23 mouse cellular contexts compared by ENCODE assay signal in the genomic region with DNA sequence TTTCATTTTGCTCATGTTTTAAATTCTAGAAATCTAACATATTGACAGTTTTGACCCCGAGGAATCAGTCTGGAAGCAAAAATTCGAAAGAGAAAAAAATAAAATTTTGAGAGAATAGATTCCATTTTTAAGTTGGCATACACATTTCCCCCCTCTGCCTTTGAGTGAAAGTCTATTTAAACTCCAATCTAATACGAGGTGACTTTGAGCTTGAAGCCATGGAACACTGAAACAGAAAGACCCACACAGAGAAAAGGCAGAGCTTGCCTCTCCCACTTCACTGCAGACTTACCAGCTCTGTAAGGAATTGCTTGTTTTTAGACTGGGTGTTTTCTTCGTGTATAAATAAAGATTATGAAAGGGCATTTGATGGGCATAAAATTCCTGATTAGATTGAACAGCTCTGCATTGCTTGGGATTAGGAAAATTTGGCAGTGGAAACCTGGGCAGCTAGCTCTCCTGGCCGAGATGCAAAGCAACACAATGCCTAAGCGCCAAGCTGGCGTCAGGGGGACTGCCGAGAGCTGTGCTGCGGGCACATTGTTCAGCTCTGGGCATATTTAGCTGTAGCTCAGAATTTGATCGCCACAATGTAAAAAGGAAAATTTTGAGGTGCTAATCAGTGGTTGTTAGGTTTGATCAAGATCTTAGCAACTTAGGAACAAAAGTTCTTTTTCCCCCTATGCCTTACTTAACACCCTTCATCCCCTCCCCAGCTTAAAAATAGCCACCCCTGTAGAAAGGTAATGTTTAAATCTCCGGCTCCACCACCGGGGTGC. TPM values are rescaled to one million over a fixed set of nuclear protein-coding genes. Genes with fewer than 3 reads are reported as not detected.
DNase-seq lines count a peak whose midpoint lies in the region; ATAC-seq and TF ChIP-seq lines count a peak whose summit lies in the region.
"Had no signal": no experiment of that assay in that cellular context is flagged by ENCODE, and none has a peak within 500 bp of the region (broad histone marks: within the 10 kb centered on the region; RNA-seq: fewer than 3 reads in every experiment).

No protein-coding gene starts in this region.

- no peak for TF ChIP-seq CTCF in cerebellum, adult 2 months (IDR thresholded peaks at IDR 0.05; ENCODE audit: borderline replicate concordance, insufficient read depth, low read depth, low read length)

- H3K36me3 ChIP-seq in kidney, embryonic 15.5 days, result no peaks in the 10 kb centered on the region
- H3K36me3 ChIP-seq in embryonic facial prominence, embryonic 10.5 days (replicated peaks), result no peaks in the 10 kb centered on the region
- H3K36me3 ChIP-seq in limb, embryonic 14.5 days (ENCODE audit: control insufficient read depth, insufficient read depth, low read length), result peaks cover 32% of the 10 kb centered on the region
- H3K36me3 ChIP-seq: G1E had no signal

- no peak for ATAC-seq in kidney, embryonic 15.5 days (replicated peaks; ENCODE audit: low FRiP score)
- no peak for ATAC-seq in limb, embryonic 14.5 days (ENCODE audit: low FRiP score, low read depth)
- ATAC-seq: CD4-positive, CD25-positive, alpha-beta regulatory T cell, adult 4 months; forebrain, embryonic 13.5 days; liver, postnatal 0 days had no signal

- WGBS in kidney, embryonic 15.5 days, result 6% methylated on average over 12 of the region's 12 CpGs
- WGBS in embryonic facial prominence, embryonic 10.5 days, result 4% methylated on average over 12 of the region's 12 CpGs
- 9% methylated on average over 12 of the region's 12 CpGs for WGBS in limb, embryonic 14.5 days
- WGBS in cerebellum, adult 2 months, result 5% methylated on average over 12 of the region's 12 CpGs

- TF ChIP-seq POLR2A in limb, embryonic 14.5 days (IDR thresholded peaks at IDR 0.05; ENCODE audit: borderline replicate concordance, extremely low read depth, insufficient read depth, insufficient read length), result no peak
- TF ChIP-seq POLR2A in cerebellum, adult 2 months (IDR thresholded peaks at IDR 0.05; ENCODE audit: borderline replicate concordance, insufficient read depth, low read length), result no peak

- peak overlapping the region; percentile 80 for H3K4me2 ChIP-seq in kidney, embryonic 15.5 days
- peak overlapping the region; percentile 96 for H3K4me2 ChIP-seq in limb, embryonic 14.5 days (replicated peaks; ENCODE audit: low read depth, low read length, severe bottlenecking)
- H3K4me2 ChIP-seq: forebrain, embryonic 13.5 days; hindbrain, embryonic 14.5 days had no signal

- H3K27me3 ChIP-seq in kidney, embryonic 15.5 days, result peaks cover 26% of the 10 kb centered on the region
- peaks cover 100% of the 10 kb centered on the region for H3K27me3 ChIP-seq in embryonic facial prominence, embryonic 10.5 days (replicated peaks; ENCODE audit: low read depth, poor library complexity, severe bottlenecking)
- peaks cover 27% of the 10 kb centered on the region for H3K27me3 ChIP-seq in limb, embryonic 14.5 days (ENCODE audit: control insufficient read depth, insufficient read depth, low read length)
- peaks cover 22% of the 10 kb centered on the region; the same call in 1 of the 2 replicates for H3K27me3 ChIP-seq in cerebellum, adult 2 months (ENCODE audit: control insufficient read depth, insufficient read depth, low read length)

- H3K27ac ChIP-seq in kidney, embryonic 15.5 days, result peak overlapping the region; percentile 86
- no peak overlapping the region for H3K27ac ChIP-seq in embryonic facial prominence, embryonic 10.5 days (replicated peaks)
- H3K27ac ChIP-seq in limb, embryonic 14.5 days (replicated peaks; ENCODE audit: low read depth, low read length), result peak overlapping the region; percentile 88
- no peak overlapping the region for H3K27ac ChIP-seq in cerebellum, adult 2 months (ENCODE audit: insufficient read depth, low read length)
- H3K27ac ChIP-seq: forebrain, embryonic 13.5 days; hindbrain, embryonic 14.5 days; stomach, postnatal 0 days had no signal

- DNase-seq in adrenal gland, postnatal 14 days, result peak; percentile 3
- no peak for DNase-seq in adrenal gland, adult 8-10 months
- DNase-seq in kidney, postnatal 36 days, result no peak
- DNase-seq in embryonic facial prominence, embryonic 10.5 days (ENCODE audit: low spot score), result peak; percentile 52
- no peak for DNase-seq in limb, embryonic 14.5 days (ENCODE audit: low spot score)
- no peak for DNase-seq in cerebellum, adult 2 months
- DNase-seq in lung, adult 18-20 months, result no peak
- DNase-seq: cerebellum, adult 9-11 months; gastrocnemius, postnatal 25 days; liver, postnatal 0 days; right cerebral cortex, postnatal 14 days; thymus, postnatal 14 days had no signal

- H3K9ac ChIP-seq in kidney, embryonic 15.5 days, result peak overlapping the region; percentile 73
- peak overlapping the region; percentile 91 for H3K9ac ChIP-seq in limb, embryonic 14.5 days (ENCODE audit: low read depth, low read length, severe bottlenecking)
- H3K9ac ChIP-seq: forebrain, embryonic 13.5 days; hindbrain, embryonic 14.5 days; liver, postnatal 0 days had no signal

- H3K9me3 ChIP-seq in kidney, embryonic 15.5 days (replicated peaks), result no peaks in the 10 kb centered on the region
- H3K9me3 ChIP-seq in embryonic facial prominence, embryonic 10.5 days, result no peaks in the 10 kb centered on the region
- H3K9me3 ChIP-seq in limb, embryonic 14.5 days (ENCODE audit: control insufficient read depth, low read length), result no peaks in the 10 kb centered on the region
- H3K9me3 ChIP-seq: forebrain, embryonic 13.5 days; G1E had no signal

- peak overlapping the region; percentile 55 for H3K4me3 ChIP-seq in kidney, embryonic 15.5 days (replicated peaks)
- H3K4me3 ChIP-seq in embryonic facial prominence, embryonic 10.5 days, result no peak overlapping the region
- H3K4me3 ChIP-seq in limb, embryonic 14.5 days (replicated peaks; ENCODE audit: low read length), result peak overlapping the region; percentile 74
- H3K4me3 ChIP-seq in cerebellum, adult 2 months (replicated peaks; ENCODE audit: insufficient read depth, low read depth, low read length), result no peak overlapping the region
- H3K4me3 ChIP-seq: forebrain, embryonic 13.5 days had no signal

- peaks cover 31% of the 10 kb centered on the region for H3K4me1 ChIP-seq in kidney, embryonic 15.5 days
- H3K4me1 ChIP-seq in embryonic facial prominence, embryonic 10.5 days, result peaks cover 7% of the 10 kb centered on the region
- peaks cover 20% of the 10 kb centered on the region for H3K4me1 ChIP-seq in limb, embryonic 14.5 days (ENCODE audit: control insufficient read depth, insufficient read depth, low read length)
- no peaks in the 10 kb centered on the region for H3K4me1 ChIP-seq in cerebellum, adult 2 months (ENCODE audit: control insufficient read depth, insufficient read depth, low read length)

RNA-seq across cellular contexts. Expression of gene Hoxd10, which starts 2.7 kb away (rescaled TPM):
- 0.71 TPM in 1 of 2 replicates, not detected in the other for total RNA-seq in adrenal gland, postnatal 14 days (2021)
- not detected for total RNA-seq in adrenal gland, adult 8-10 months (2022)
- polyA plus RNA-seq in kidney, embryonic 15.5 days (2015; fragmentation: Nextera tagmentation; extraction: Ambion mirVana), result 33.6 and 36.6 TPM in 2 replicates
- not detected in 2 replicates for polyA plus RNA-seq in embryonic facial prominence, embryonic 10.5 days (2016; fragmentation: Nextera tagmentation; extraction: Ambion mirVana)
- 37.9 and 39.4 TPM in 2 replicates for polyA plus RNA-seq in limb, embryonic 14.5 days (2012; rRNA removed)
- 18.3 and 26.1 TPM in 2 replicates for polyA plus RNA-seq in limb, embryonic 14.5 days (2014; fragmentation: Nextera tagmentation; extraction: Ambion mirVana)
- polyA plus RNA-seq in cerebellum, adult 2 months (2012; rRNA removed), result not detected in 2 replicates
- total RNA-seq: layer of hippocampus, postnatal 25 days; left cerebral cortex, postnatal 25 days; megakaryocyte-erythroid progenitor cell, adult 5-6 weeks; monocyte, adult 5-6 weeks had no signal
- polyA plus RNA-seq: CD4-positive, CD25-positive, alpha-beta regulatory T cell, adult 4 months; forebrain, embryonic 13.5 days; G1E; heart, postnatal 0 days; hindbrain, embryonic 14.5 days; liver, postnatal 0 days; stomach, postnatal 0 days had no signal

RNA-seq across cellular contexts. Expression of gene Hoxd9, which starts 8.5 kb away (rescaled TPM):
- 3.8 and 5.8 TPM in 2 replicates for total RNA-seq in adrenal gland, postnatal 14 days (2021)
- 1 to 10 TPM; 6.5 to 9.2 (median 7.0) TPM for total RNA-seq in adrenal gland, adult 8-10 months (2022)
- 38.1 and 40.7 TPM in 2 replicates for polyA plus RNA-seq in kidney, embryonic 15.5 days (2015; fragmentation: Nextera tagmentation; extraction: Ambion mirVana)
- not detected in 2 replicates for polyA plus RNA-seq in embryonic facial prominence, embryonic 10.5 days (2016; fragmentation: Nextera tagmentation; extraction: Ambion mirVana)
- polyA plus RNA-seq in limb, embryonic 14.5 days (2012; rRNA removed), result 19.6 and 25.7 TPM in 2 replicates
- 7.6 and 8.7 TPM in 2 replicates for polyA plus RNA-seq in limb, embryonic 14.5 days (2014; fragmentation: Nextera tagmentation; extraction: Ambion mirVana)
- polyA plus RNA-seq in cerebellum, adult 2 months (2012; rRNA removed), result not detected in 2 replicates
- total RNA-seq: G1E; layer of hippocampus, postnatal 25 days; left cerebral cortex, postnatal 25 days; megakaryocyte-erythroid progenitor cell, adult 5-6 weeks; monocyte, adult 5-6 weeks had no signal
- polyA plus RNA-seq: CD4-positive, CD25-positive, alpha-beta regulatory T cell, adult 4 months; forebrain, embryonic 13.5 days; G1E; liver, postnatal 0 days had no signal

RNA-seq across cellular contexts. Expression of gene Hoxd11, which starts 9.6 kb away (rescaled TPM):
- total RNA-seq in adrenal gland, postnatal 14 days (2021), result not detected in 2 replicates
- total RNA-seq in adrenal gland, adult 8-10 months (2022), result not detected
- 25.1 and 26.3 TPM in 2 replicates for polyA plus RNA-seq in kidney, embryonic 15.5 days (2015; fragmentation: Nextera tagmentation; extraction: Ambion mirVana)
- polyA plus RNA-seq in embryonic facial prominence, embryonic 10.5 days (2016; fragmentation: Nextera tagmentation; extraction: Ambion mirVana), result not detected in 2 replicates
- polyA plus RNA-seq in limb, embryonic 14.5 days (2012; rRNA removed), result 40.0 and 60.8 TPM in 2 replicates
- 21.4 and 30.0 TPM in 2 replicates for polyA plus RNA-seq in limb, embryonic 14.5 days (2014; fragmentation: Nextera tagmentation; extraction: Ambion mirVana)
- not detected in 2 replicates for polyA plus RNA-seq in cerebellum, adult 2 months (2012; rRNA removed)
- total RNA-seq: layer of hippocampus, postnatal 25 days; left cerebral cortex, postnatal 25 days; megakaryocyte-erythroid progenitor cell, adult 5-6 weeks; monocyte, adult 5-6 weeks had no signal
- polyA plus RNA-seq: CD4-positive, CD25-positive, alpha-beta regulatory T cell, adult 4 months; forebrain, embryonic 13.5 days; G1E; heart, postnatal 0 days; hindbrain, embryonic 14.5 days; liver, postnatal 0 days; stomach, postnatal 0 days had no signal

RNA-seq across cellular contexts. Expression of gene Hoxd12, which starts 14.2 kb away (rescaled TPM):
- total RNA-seq in adrenal gland, postnatal 14 days (2021), result not detected in 2 replicates
- not detected for total RNA-seq in adrenal gland, adult 8-10 months (2022)
- polyA plus RNA-seq in kidney, embryonic 15.5 days (2015; fragmentation: Nextera tagmentation; extraction: Ambion mirVana), result 5.4 and 6.4 TPM in 2 replicates
- polyA plus RNA-seq in embryonic facial prominence, embryonic 10.5 days (2016; fragmentation: Nextera tagmentation; extraction: Ambion mirVana), result not detected in 2 replicates
- 43.3 and 58.3 TPM in 2 replicates for polyA plus RNA-seq in limb, embryonic 14.5 days (2012; rRNA removed)
- 38.4 and 53.0 TPM in 2 replicates for polyA plus RNA-seq in limb, embryonic 14.5 days (2014; fragmentation: Nextera tagmentation; extraction: Ambion mirVana)
- not detected in 2 replicates for polyA plus RNA-seq in cerebellum, adult 2 months (2012; rRNA removed)
- total RNA-seq: G1E; gastrocnemius, postnatal 25 days; layer of hippocampus, postnatal 25 days; left cerebral cortex, postnatal 25 days; megakaryocyte-erythroid progenitor cell, adult 5-6 weeks; monocyte, adult 5-6 weeks had no signal
- polyA plus RNA-seq: CD4-positive, CD25-positive, alpha-beta regulatory T cell, adult 4 months; forebrain, embryonic 13.5 days; G1E; heart, postnatal 0 days; hindbrain, embryonic 14.5 days; liver, postnatal 0 days; stomach, postnatal 0 days had no signal

RNA-seq across cellular contexts. Expression of gene Hoxd8, which starts 15.4 kb away (rescaled TPM):
- 24.6 and 24.9 TPM in 2 replicates for total RNA-seq in adrenal gland, postnatal 14 days (2021)
- total RNA-seq in adrenal gland, adult 8-10 months (2022), result 10 to 100 TPM; 33.3 to 45.8 (median 36.6) TPM
- polyA plus RNA-seq in kidney, embryonic 15.5 days (2015; fragmentation: Nextera tagmentation; extraction: Ambion mirVana), result 36.4 and 40.8 TPM in 2 replicates
- polyA plus RNA-seq in embryonic facial prominence, embryonic 10.5 days (2016; fragmentation: Nextera tagmentation; extraction: Ambion mirVana), result not detected in 2 replicates
- 12.7 and 13.1 TPM in 2 replicates for polyA plus RNA-seq in limb, embryonic 14.5 days (2012; rRNA removed)
- 11.4 and 12.8 TPM in 2 replicates for polyA plus RNA-seq in limb, embryonic 14.5 days (2014; fragmentation: Nextera tagmentation; extraction: Ambion mirVana)
- polyA plus RNA-seq in cerebellum, adult 2 months (2012; rRNA removed), result 0.05 TPM in 1 of 2 replicates, not detected in the other
- total RNA-seq: G1E; layer of hippocampus, postnatal 25 days; megakaryocyte-erythroid progenitor cell, adult 5-6 weeks; monocyte, adult 5-6 weeks had no signal
- polyA plus RNA-seq: CD4-positive, CD25-positive, alpha-beta regulatory T cell, adult 4 months; forebrain, embryonic 13.5 days; G1E; liver, postnatal 0 days had no signal

Comparison
In these comparisons a context has a peak if more than half of its experiments do, and no peak if none do; other contexts are left out.
1. DNase-seq: peak in adrenal gland, postnatal 14 days (single experiment) and embryonic facial prominence, embryonic 10.5 days (single experiment); none in adrenal gland, adult 8-10 months (single experiment), kidney, postnatal 36 days (0 of 2), limb, embryonic 14.5 days (single experiment), cerebellum, adult 2 months (0 of 2) and lung, adult 18-20 months (0 of 2).
2. H3K27ac ChIP-seq: peak in kidney, embryonic 15.5 days (single experiment) and limb, embryonic 14.5 days (single experiment); none in embryonic facial prominence, embryonic 10.5 days (single experiment) and cerebellum, adult 2 months (single experiment).
3. H3K4me3 ChIP-seq: peak in kidney, embryonic 15.5 days (single experiment) and limb, embryonic 14.5 days (single experiment); none in embryonic facial prominence, embryonic 10.5 days (single experiment) and cerebellum, adult 2 months (single experiment).
4. RNA of gene Hoxd10, which starts 2.7 kb away (polyA plus RNA-seq): 18.3 to 39.4 TPM in limb, embryonic 14.5 days and 33.6 to 36.6 TPM in kidney, embryonic 15.5 days; not detected in embryonic facial prominence, embryonic 10.5 days and not detected in cerebellum, adult 2 months; every median in the first group is over 10 times any median in the second.
5. RNA of gene Hoxd11, which starts 9.6 kb away (polyA plus RNA-seq): 21.4 to 60.8 TPM in limb, embryonic 14.5 days and 25.1 to 26.3 TPM in kidney, embryonic 15.5 days; not detected in embryonic facial prominence, embryonic 10.5 days and not detected in cerebellum, adult 2 months; every median in the first group is over 10 times any median in the second.